Mouse (Mus musculus) kidney, adult 18-20 months (tissue): Measurements from ENCODE around the gene Runx1.

Experiments used
- DNase-seq: peaks from one replicate; pipeline ENCODE4 v3.0.0; 2021

Runx1 gene

GRCm38 (mm10) chr16:92743755-92744154 lies 82.2 kb downstream of the Runx1 start:
- DNase-seq = no peak

- DNase-seq = no peak
Observed at GRCm38 (mm10) chr16:92741342-92741741, 84.6 kb downstream of the Runx1 start.

GRCm38 (mm10) chr16:92740541-92740940 lies 85.4 kb downstream of the Runx1 start:
- no peak for DNase-seq

GRCm38 (mm10) chr16:92739997-92740396 lies 86.0 kb downstream of the Runx1 start:
- no peak for DNase-seq

GRCm38 (mm10) chr16:92739071-92739793 lies 86.7 kb downstream of the Runx1 start:
- no peak for DNase-seq

GRCm38 (mm10) chr16:92738476-92739010 lies 87.4 kb downstream of the Runx1 start:
- DNase-seq = no peak

- DNase-seq = no peak
Observed at GRCm38 (mm10) chr16:92726870-92727269, 99.1 kb downstream of the Runx1 start.

GRCm38 (mm10) chr16:92724526-92724925 lies 101.4 kb downstream of the Runx1 start:
- no peak for DNase-seq

- DNase-seq = no peak
Observed at GRCm38 (mm10) chr16:92720678-92721077, 105.3 kb downstream of the Runx1 start.

GRCm38 (mm10) chr16:92719725-92720124 lies 106.2 kb downstream of the Runx1 start:
- no peak for DNase-seq

- no peak for DNase-seq
Observed at GRCm38 (mm10) chr16:92715599-92716483, 110.1 kb downstream of the Runx1 start.

- no peak for DNase-seq
Observed at GRCm38 (mm10) chr16:92710161-92710560, 115.8 kb downstream of the Runx1 start.

- no peak for DNase-seq
Observed at GRCm38 (mm10) chr16:92708718-92709117, 117.2 kb downstream of the Runx1 start.

GRCm38 (mm10) chr16:92707712-92708111 lies 118.2 kb downstream of the Runx1 start:
- no peak for DNase-seq

- DNase-seq = no peak
Observed at GRCm38 (mm10) chr16:92707146-92707545, 118.8 kb downstream of the Runx1 start.

- DNase-seq = no peak
Observed at GRCm38 (mm10) chr16:92705564-92706458, 120.1 kb downstream of the Runx1 start.

- DNase-seq = no peak
Observed at GRCm38 (mm10) chr16:92703850-92704249, 122.1 kb downstream of the Runx1 start.

- no peak for DNase-seq
Observed at GRCm38 (mm10) chr16:92699531-92700397, 126.2 kb downstream of the Runx1 start.

GRCm38 (mm10) chr16:92698612-92698998 lies 127.3 kb downstream of the Runx1 start:
- DNase-seq = peak; percentile 85

GRCm38 (mm10) chr16:92697737-92698611 lies 128.0 kb downstream of the Runx1 start:
- no peak for DNase-seq
